Mouse (Mus musculus): ENCODE data around the gene Npas4. TPM values are rescaled to one million over a fixed set of nuclear protein-coding genes. Genes with fewer than 3 reads are reported as not detected.
"Not testable (repeated sequence)": the region's sequence is repeated elsewhere in the genome, so short reads cannot be mapped to it uniquely, and the experiment has no call there.

Npas4 gene
- polyA plus RNA-seq, 1 experiment = 0.93 TPM

DNA sequence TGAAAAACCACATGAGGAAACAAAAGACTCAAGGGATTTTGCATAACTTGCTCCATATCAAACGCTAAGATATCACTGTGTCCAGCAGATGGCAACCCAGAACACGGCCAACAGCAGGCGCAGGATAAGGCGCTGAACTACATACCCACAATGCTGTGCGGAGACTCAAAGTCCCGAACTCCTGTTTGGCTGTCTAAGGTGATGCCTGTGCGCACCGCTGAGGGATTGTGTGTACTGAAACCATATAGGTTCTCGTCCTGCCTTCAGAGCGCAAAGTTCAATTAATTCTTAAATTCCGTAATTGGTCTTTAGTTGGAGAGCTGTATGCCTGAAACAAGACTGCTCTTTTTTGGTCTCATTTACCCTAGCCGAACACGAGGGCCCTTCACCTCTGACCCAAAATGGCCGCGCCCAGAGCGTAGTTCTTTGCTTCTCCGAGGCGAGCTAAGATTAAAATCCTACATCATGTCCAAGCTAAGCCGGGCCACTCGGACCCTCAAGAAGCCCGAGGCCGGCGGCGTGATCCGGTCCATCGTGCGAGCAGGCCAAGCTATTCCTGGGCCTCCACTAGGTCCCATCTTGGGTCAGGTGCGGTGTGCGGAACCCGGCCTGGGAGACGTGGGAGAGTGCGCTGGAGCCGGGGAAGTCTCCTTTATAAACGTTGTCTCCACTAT, 28.1 kb downstream of the Npas4 start, which contains the start of gene Mrpl11:
Mrpl11 (plus strand) TSS at position 220 of the 674 bp plus-strand sequence.
- under 1% methylated on average over 34 of the region's 34 CpGs for WGBS
- H3K4me3 ChIP-seq (replicated peaks; ENCODE audit: extremely low read depth, low read depth, low read length) = peak within 1 kb of the TSS; percentile 88

DNA sequence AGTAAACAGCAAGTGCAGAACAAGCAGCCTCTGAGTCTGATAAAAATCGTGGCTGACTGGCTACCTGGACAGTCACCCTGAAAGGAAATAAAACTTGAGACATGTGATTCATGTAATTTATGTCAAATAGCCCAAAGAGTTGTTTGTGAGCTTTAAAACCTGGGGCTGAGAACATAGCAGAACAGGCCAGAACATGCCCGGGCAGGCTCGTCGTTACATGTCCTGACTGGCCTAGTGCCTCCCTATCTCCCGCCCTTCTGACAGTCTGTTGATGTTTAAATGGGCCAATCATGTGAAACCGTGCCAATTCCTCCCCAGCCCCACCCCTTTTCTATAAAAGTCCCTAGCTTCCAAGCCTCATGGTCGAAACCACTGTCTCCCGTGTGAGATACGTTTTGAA, 41.5 kb downstream of the Npas4 start:
- H3K4me1 ChIP-seq (ENCODE audit: control insufficient read depth, insufficient read depth, low read length); H3K4me3 ChIP-seq (replicated peaks; ENCODE audit: extremely low read depth, low read depth, low read length); DNase-seq: not testable (repeated sequence)
- WGBS = 83% methylated on average over 9 of the region's 9 CpGs

More for the DNA sequence above, 28.1 kb downstream of the Npas4 start, which contains the start of gene Mrpl11:
- H3K4me1 ChIP-seq (ENCODE audit: control insufficient read depth, insufficient read depth, low read length) = no peaks in the 10 kb centered on the region
- DNase-seq = peak; percentile 85
- TF ChIP-seq CTCF (IDR thresholded peaks at IDR 0.05; ENCODE audit: insufficient read depth, low read length) (peak; percentile 94), POLR2A (IDR thresholded peaks at IDR 0.05; ENCODE audit: borderline replicate concordance, extremely low read depth, low read depth, low read length) (no peak)

DNA sequence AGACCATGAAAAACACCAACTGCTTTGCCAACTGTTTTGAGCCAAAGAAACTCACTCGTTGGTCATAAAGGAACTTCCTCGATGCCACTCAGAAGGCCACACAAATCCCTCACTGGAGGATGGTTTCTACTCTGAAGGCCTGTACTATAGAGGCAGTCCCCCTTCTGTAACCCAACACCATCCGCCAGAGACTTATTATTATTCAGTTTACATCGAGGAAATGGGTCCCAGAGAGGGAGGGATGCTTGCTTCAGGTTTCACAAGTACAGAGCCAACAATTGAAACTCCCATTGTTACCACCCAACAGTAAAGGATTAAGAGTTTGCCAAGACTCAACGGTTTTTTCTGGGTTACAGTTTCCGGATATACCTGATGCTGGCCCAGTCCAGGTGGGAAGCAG, 44.6 kb downstream of the Npas4 start:
- WGBS = 45% methylated on average over 6 of the region's 6 CpGs
- DNase-seq = no peak
- TF ChIP-seq POLR2A (IDR thresholded peaks at IDR 0.05; ENCODE audit: borderline replicate concordance, extremely low read depth, low read depth, low read length) = no peak
- TF ChIP-seq CTCF (IDR thresholded peaks at IDR 0.05; ENCODE audit: insufficient read depth, low read length) = no peak
- peaks cover 2% of the 10 kb centered on the region; the same call in 1 of the 2 replicates for H3K4me1 ChIP-seq (ENCODE audit: control insufficient read depth, insufficient read depth, low read length)
- no peak overlapping the region for H3K4me3 ChIP-seq (replicated peaks; ENCODE audit: extremely low read depth, low read depth, low read length)

DNA sequence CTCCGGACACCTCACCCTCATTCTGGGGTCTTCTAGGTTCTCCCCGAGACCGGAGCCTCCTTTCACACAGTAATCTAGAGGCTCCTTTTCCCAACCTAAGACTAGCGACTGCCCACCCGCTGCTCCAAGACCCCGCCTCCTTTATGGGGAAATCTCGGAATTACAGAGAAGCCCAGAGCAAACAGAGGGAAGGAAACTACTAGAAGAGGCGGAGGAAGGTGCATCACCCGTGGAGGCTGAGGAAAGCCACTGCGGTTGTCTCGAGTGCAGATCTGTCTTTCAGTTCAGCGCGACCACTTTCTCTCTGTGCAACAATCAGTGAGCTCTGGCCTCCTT, 46.9 kb downstream of the Npas4 start:
- TF ChIP-seq POLR2A (IDR thresholded peaks at IDR 0.05; ENCODE audit: borderline replicate concordance, extremely low read depth, low read depth, low read length) (no peak), CTCF (IDR thresholded peaks at IDR 0.05; ENCODE audit: insufficient read depth, low read length) (no peak)
- Histone ChIP-seq H3K4me3 (replicated peaks; ENCODE audit: extremely low read depth, low read depth, low read length) (peak overlapping the region; percentile 61), H3K4me1 (ENCODE audit: control insufficient read depth, insufficient read depth, low read length) (peaks cover 2% of the 10 kb centered on the region; the same call in 1 of the 2 replicates)
- DNase-seq = no peak
- 4% methylated on average over 13 of the region's 13 CpGs for WGBS

DNA sequence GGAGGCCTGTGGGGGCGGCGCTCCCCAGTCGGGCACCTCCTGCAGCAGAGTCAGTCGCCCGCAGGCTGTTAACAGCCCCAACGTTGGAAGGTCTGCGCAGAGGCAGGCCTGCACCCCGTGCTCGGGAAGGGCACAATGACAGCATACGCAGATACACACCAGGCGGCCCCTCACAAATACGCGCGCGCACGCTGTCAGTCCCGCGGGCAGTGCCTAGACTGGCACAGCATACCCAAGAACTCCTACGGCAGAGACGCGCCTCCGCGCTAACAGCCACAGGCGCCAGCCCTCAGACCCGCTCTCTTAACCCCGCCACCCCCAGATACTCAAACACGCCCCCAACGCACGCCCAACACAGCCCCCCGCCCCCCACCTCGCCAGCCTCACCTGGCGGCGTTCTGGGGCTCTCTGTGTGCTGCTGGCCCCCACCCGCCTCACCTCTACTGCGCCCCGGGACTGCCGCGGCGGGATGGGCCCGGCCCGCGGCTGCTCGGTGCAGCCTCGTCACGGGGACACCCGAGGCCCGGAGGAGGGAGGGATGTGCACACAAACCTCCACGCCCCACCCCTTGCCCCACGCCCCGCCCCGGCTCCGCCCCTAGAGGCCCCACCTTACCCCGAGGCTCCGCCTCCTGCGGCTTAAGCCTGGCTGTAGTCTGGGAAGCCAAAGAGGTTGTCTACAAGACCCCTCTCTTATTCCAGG, 47.4 kb downstream of the Npas4 start, which contains the start of gene Peli3:
Peli3 (minus strand) TSS at position 577 of the 702 bp plus-strand sequence.
- peak; percentile 71 for DNase-seq
- H3K4me1 ChIP-seq (ENCODE audit: control insufficient read depth, insufficient read depth, low read length) = peaks cover 2% of the 10 kb centered on the region; the same call in 1 of the 2 replicates
- 2% methylated on average over 51 of the region's 55 CpGs for WGBS
- TF ChIP-seq CTCF (IDR thresholded peaks at IDR 0.05; ENCODE audit: insufficient read depth, low read length) (no peak), POLR2A (IDR thresholded peaks at IDR 0.05; ENCODE audit: borderline replicate concordance, extremely low read depth, low read depth, low read length) (no peak; the same call in 1 of the 2 replicates)
- peak within 1 kb of the TSS; percentile 61 for H3K4me3 ChIP-seq (replicated peaks; ENCODE audit: extremely low read depth, low read depth, low read length)

DNA sequence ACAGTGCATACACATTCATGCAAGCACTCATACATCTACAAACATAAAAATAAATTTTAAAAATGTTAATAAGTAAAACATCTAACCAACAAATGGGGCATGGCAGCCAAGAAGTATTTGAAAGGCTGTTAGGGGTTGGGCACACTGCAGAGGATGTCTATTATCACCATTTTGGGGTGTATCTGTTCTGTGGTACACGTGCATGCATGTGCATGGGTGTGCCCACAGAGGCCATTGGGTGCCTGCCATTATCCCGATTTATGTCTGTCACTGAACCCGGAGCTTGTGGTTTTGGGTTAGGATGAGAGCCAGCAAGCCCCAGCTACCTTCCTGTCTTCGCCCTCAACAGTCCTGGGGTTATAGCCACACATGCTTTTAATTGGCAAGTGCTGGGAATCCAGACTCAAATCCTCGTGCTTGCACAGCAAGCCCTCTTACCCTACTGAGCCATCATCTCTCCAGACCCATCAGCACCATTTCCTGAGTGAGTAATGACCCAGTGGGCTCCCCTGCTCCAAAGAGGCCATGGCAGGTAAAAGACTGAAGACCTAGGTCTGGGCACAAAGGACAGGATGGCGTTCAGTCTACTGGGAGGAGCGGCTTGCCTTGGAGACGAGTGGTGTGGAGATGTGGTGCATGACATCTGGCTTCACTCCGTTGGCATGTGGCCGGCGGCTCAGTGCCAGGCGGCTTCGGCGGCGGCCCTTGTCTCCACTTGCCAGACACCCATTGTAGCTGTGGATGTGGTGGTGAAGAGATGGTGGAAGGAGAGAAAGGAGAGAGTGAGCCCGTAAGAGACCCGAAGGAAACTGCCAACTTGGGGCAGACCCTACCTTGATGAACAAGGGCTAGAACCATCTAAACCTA, 52.4 kb downstream of the Npas4 start:
- TF ChIP-seq POLR2A (IDR thresholded peaks at IDR 0.05; ENCODE audit: borderline replicate concordance, extremely low read depth, low read depth, low read length) (no peak), CTCF (IDR thresholded peaks at IDR 0.05; ENCODE audit: insufficient read depth, low read length) (no peak)
- Histone ChIP-seq H3K4me3 (replicated peaks; ENCODE audit: extremely low read depth, low read depth, low read length) (no peak overlapping the region), H3K4me1 (ENCODE audit: control insufficient read depth, insufficient read depth, low read length) (no peaks in the 10 kb centered on the region)
- 85% methylated on average over 17 of the region's 17 CpGs for WGBS
- DNase-seq = no peak

DNA sequence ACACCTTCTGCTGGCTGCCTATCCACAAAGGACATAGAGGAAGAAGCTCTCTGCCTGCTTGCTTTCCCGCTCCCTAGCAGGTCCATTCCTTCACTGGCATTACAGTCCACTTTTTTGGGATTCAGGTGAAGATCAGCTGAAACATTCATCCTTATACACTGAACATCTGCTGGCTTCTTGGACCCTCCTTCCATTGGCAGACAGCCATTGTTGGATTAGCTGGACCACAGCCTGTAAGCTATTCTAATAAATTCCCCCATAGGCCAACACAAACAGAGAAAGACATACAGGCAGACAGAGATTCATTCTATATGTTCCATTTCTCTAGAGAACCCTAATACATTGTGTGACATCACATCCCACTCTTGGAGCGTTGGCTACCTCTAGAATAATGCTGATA, 53.2 kb downstream of the Npas4 start:
- 83% methylated on average over 2 of the region's 2 CpGs for WGBS

More for the DNA sequence above, 53.2 kb downstream of the Npas4 start:
- no peak for TF ChIP-seq POLR2A (IDR thresholded peaks at IDR 0.05; ENCODE audit: borderline replicate concordance, extremely low read depth, low read depth, low read length)
- DNase-seq = no peak
- no peak overlapping the region for H3K4me3 ChIP-seq (replicated peaks; ENCODE audit: extremely low read depth, low read depth, low read length)
- no peaks in the 10 kb centered on the region for H3K4me1 ChIP-seq (ENCODE audit: control insufficient read depth, insufficient read depth, low read length)

Other genes starting within 250 kb of the Npas4 start
- gene Rbm4b, start 233.8 kb downstream of the Npas4 start, polyA plus RNA-seq (2012; rRNA removed) = 6.8 and 7.6 TPM in 2 replicates
- 28.6 and 36.1 TPM in 2 replicates for gene Rbm4, start 196.4 kb downstream of the Npas4 start, polyA plus RNA-seq (2012; rRNA removed)
- 7.6 and 13.5 TPM in 2 replicates for gene Gm21992, start 178.7 kb downstream of the Npas4 start, polyA plus RNA-seq (2012; rRNA removed)
- 42.4 and 52.1 TPM in 2 replicates for gene Rbm14, start 178.7 kb downstream of the Npas4 start, polyA plus RNA-seq (2012; rRNA removed)
- gene Ccs, start 151.0 kb downstream of the Npas4 start, polyA plus RNA-seq (2012; rRNA removed) = 32.5 and 44.7 TPM in 2 replicates
- gene Ccdc87, start 150.9 kb downstream of the Npas4 start, polyA plus RNA-seq (2012; rRNA removed) = 0.33 and 0.46 TPM in 2 replicates
- 48.7 and 76.1 TPM in 2 replicates for gene Ctsf, start 135.2 kb downstream of the Npas4 start, polyA plus RNA-seq (2012; rRNA removed)
- 0.44 and 22.2 TPM in 2 replicates for gene Actn3, start 112.4 kb downstream of the Npas4 start, polyA plus RNA-seq (2012; rRNA removed)
- gene Zdhhc24, start 111.6 kb downstream of the Npas4 start, polyA plus RNA-seq (2012; rRNA removed) = 22.3 and 23.6 TPM in 2 replicates
- 7.5 and 9.0 TPM in 2 replicates for gene Bbs1, start 83.7 kb downstream of the Npas4 start, polyA plus RNA-seq (2012; rRNA removed)
- 70.3 and 89.2 TPM in 2 replicates for gene Dpp3, start 62.0 kb downstream of the Npas4 start, polyA plus RNA-seq (2012; rRNA removed)
- gene Peli3, start 47.2 kb downstream of the Npas4 start, polyA plus RNA-seq (2012; rRNA removed) = 5.5 and 5.8 TPM in 2 replicates
- 19.5 and 20.5 TPM in 2 replicates for gene Mrpl11, start 28.2 kb downstream of the Npas4 start, polyA plus RNA-seq (2012; rRNA removed)
- 4.3 and 5.9 TPM in 2 replicates for gene Slc29a2, start 33.5 kb upstream of the Npas4 start, polyA plus RNA-seq (2012; rRNA removed)
- 38.0 and 38.7 TPM in 2 replicates for gene B4gat1, start 48.5 kb upstream of the Npas4 start, polyA plus RNA-seq (2012; rRNA removed)
- 0.58 and 0.78 TPM in 2 replicates for gene AC124502.3, start 48.6 kb upstream of the Npas4 start, polyA plus RNA-seq (2012; rRNA removed)
- 36.3 and 40.4 TPM in 2 replicates for gene Brms1, start 51.0 kb upstream of the Npas4 start, polyA plus RNA-seq (2012; rRNA removed)
- 10.2 and 10.4 TPM in 2 replicates for gene Rin1, start 60.2 kb upstream of the Npas4 start, polyA plus RNA-seq (2012; rRNA removed)
- 20.9 and 22.6 TPM in 2 replicates for gene Cd248, start 77.8 kb upstream of the Npas4 start, polyA plus RNA-seq (2012; rRNA removed)
- 10.7 and 11.8 TPM in 2 replicates for gene Tmem151a, start 95.2 kb upstream of the Npas4 start, polyA plus RNA-seq (2012; rRNA removed)
- 154 and 165 TPM in 2 replicates for gene Yif1a, start 98.2 kb upstream of the Npas4 start, polyA plus RNA-seq (2012; rRNA removed)
- 1.2 and 1.3 TPM in 2 replicates for gene Cnih2, start 108.2 kb upstream of the Npas4 start, polyA plus RNA-seq (2012; rRNA removed)
- 213 and 232 TPM in 2 replicates for gene Rab1b, start 116.8 kb upstream of the Npas4 start, polyA plus RNA-seq (2012; rRNA removed)
- 35.5 and 47.3 TPM in 2 replicates for gene Klc2, start 128.2 kb upstream of the Npas4 start, polyA plus RNA-seq (2012; rRNA removed)

Measured in lung, adult 2 months (tissue).